Comparison of ENCODE assay signal across 8 mouse cellular contexts in genomic region chr8:105224413-105225271, GRCm38 (mm10). TPM values are rescaled to one million over a fixed set of nuclear protein-coding genes. Genes with fewer than 3 reads are reported as not detected.
DNase-seq lines count a peak whose midpoint lies in the region; ATAC-seq and TF ChIP-seq lines count a peak whose summit lies in the region.

Gene D230025D16Rik, plus strand, starts transcription at chr8:105225145.

- ATAC-seq in cerebellum, adult (ENCODE audit: insufficient number of reproducible peaks, low FRiP score, low TSS enrichment): peak; percentile 93
- ATAC-seq in forebrain, embryonic 14.5 days: peak; percentile 96
- ATAC-seq in neural tube, embryonic 15.5 days (ENCODE audit: low FRiP score): peak; percentile 95

- 2% methylated on average over 34 of the region's 34 CpGs for WGBS in forebrain, embryonic 14.5 days
- 1% methylated on average over 34 of the region's 34 CpGs for WGBS in neural tube, embryonic 15.5 days

- H3K36me3 ChIP-seq in ES-Bruce4 (ENCODE audit: control insufficient read depth, insufficient read depth, low read length, poor library complexity, severe bottlenecking): no peaks in the 10 kb centered on the region
- H3K36me3 ChIP-seq in forebrain, embryonic 14.5 days (ENCODE audit: control insufficient read depth, insufficient read depth, low read length): no peaks in the 10 kb centered on the region
- no peaks in the 10 kb centered on the region for H3K36me3 ChIP-seq in neural tube, embryonic 15.5 days

- H3K27me3 ChIP-seq in ES-Bruce4 (ENCODE audit: control insufficient read depth, insufficient read depth, low read length, poor library complexity, severe bottlenecking): no peaks in the 10 kb centered on the region
- H3K27me3 ChIP-seq in forebrain, embryonic 14.5 days (replicated peaks; ENCODE audit: control insufficient read depth, insufficient read depth, low read length): no peaks in the 10 kb centered on the region
- H3K27me3 ChIP-seq in neural tube, embryonic 15.5 days (replicated peaks): no peaks in the 10 kb centered on the region

- TF ChIP-seq POLR2A in ES-Bruce4 (IDR thresholded peaks at IDR 0.05; ENCODE audit: insufficient read depth, low read length): peak; percentile 93

- peaks cover 2% of the 10 kb centered on the region for H3K4me1 ChIP-seq in ES-Bruce4 (ENCODE audit: control insufficient read depth, insufficient read depth, low read length)
- peaks cover 12% of the 10 kb centered on the region for H3K4me1 ChIP-seq in forebrain, embryonic 14.5 days (ENCODE audit: control insufficient read depth, insufficient read depth, low read length)
- peaks cover 25% of the 10 kb centered on the region for H3K4me1 ChIP-seq in neural tube, embryonic 15.5 days

- no peak for TF ChIP-seq CTCF in ES-Bruce4 (IDR thresholded peaks at IDR 0.05; ENCODE audit: low read depth, low read length)

- no peaks in the 10 kb centered on the region for H3K9me3 ChIP-seq in ES-Bruce4 (replicated peaks; ENCODE audit: control insufficient read depth, insufficient read depth, low read length, poor library complexity, severe bottlenecking)
- no peaks in the 10 kb centered on the region for H3K9me3 ChIP-seq in forebrain, embryonic 14.5 days (replicated peaks; ENCODE audit: control insufficient read depth, low read length)
- no peaks in the 10 kb centered on the region for H3K9me3 ChIP-seq in neural tube, embryonic 15.5 days (replicated peaks)

- peak within 1 kb of the TSS; percentile 89 for H3K9ac ChIP-seq in ES-Bruce4 (ENCODE audit: low read depth, poor library complexity, severe bottlenecking)
- H3K9ac ChIP-seq in forebrain, embryonic 14.5 days (ENCODE audit: low read length): peak within 1 kb of the TSS; percentile 94
- peak within 1 kb of the TSS; percentile 95 for H3K9ac ChIP-seq in neural tube, embryonic 15.5 days (replicated peaks)

- H3K4me2 ChIP-seq in forebrain, embryonic 14.5 days (ENCODE audit: low read length): peak within 1 kb of the TSS; percentile 83
- peak within 1 kb of the TSS; percentile 89 for H3K4me2 ChIP-seq in neural tube, embryonic 15.5 days

- intact Hi-C loops in heart, postnatal 14 days (cut with DNase I): loop anchor here (5.0 to 10.0 kb wide), 3 partner anchors 52 to 630 kb away; partner anchors contain the start of genes Cbfb and Pdp2

- H3K27ac ChIP-seq in ES-Bruce4 (ENCODE audit: insufficient read depth, low read length): peak within 1 kb of the TSS; percentile 48
- H3K27ac ChIP-seq in forebrain, embryonic 14.5 days (ENCODE audit: low read depth, low read length): peak within 1 kb of the TSS; percentile 63
- H3K27ac ChIP-seq in neural tube, embryonic 15.5 days (replicated peaks): peak within 1 kb of the TSS; percentile 89

- 0 out of 2 replicates have a peak, but pooled peaks have one; percentile 29 for TF ChIP-seq EP300 in ES-Bruce4 (IDR thresholded peaks at IDR 0.05; ENCODE audit: insufficient read depth, low read depth, low read length)

- DNase-seq in forebrain, embryonic 14.5 days (ENCODE audit: low spot score): peak; percentile 96
- DNase-seq in heart, postnatal 14 days: peak; percentile 96 to 98
- DNase-seq in layer of hippocampus, adult 11-12 months (ENCODE audit: low spot score): peak; percentile 95
- peak; percentile 94 to 95 for DNase-seq in lung, adult 18-20 months
- DNase-seq in testis, postnatal 14 days (ENCODE audit: low spot score): peak; percentile 95

- peak within 1 kb of the TSS; percentile 79 for H3K4me3 ChIP-seq in ES-Bruce4 (ENCODE audit: low read depth, low read length)
- H3K4me3 ChIP-seq in forebrain, embryonic 14.5 days (ENCODE audit: low read depth, low read length): peak within 1 kb of the TSS; percentile 88
- peak within 1 kb of the TSS; percentile 98 for H3K4me3 ChIP-seq in neural tube, embryonic 15.5 days (replicated peaks)

RNA-seq across cellular contexts. Expression of gene D230025D16Rik, which starts in this region (rescaled TPM):
- polyA plus RNA-seq in ES-Bruce4 (2011; ENCODE audit: insufficient read depth, insufficient read length, low read depth, missing spikeins): 88.0 and 90.7 TPM in 2 replicates
- 35.4 and 38.9 TPM in 2 replicates for polyA plus RNA-seq in forebrain, embryonic 14.5 days (2014; fragmentation: Nextera tagmentation; extraction: Ambion mirVana)
- total RNA-seq in heart, postnatal 14 days (2021): 10 to 100 TPM; 16.7 to 22.0 TPM
- 27.7 and 30.3 TPM in 2 replicates for polyA plus RNA-seq in neural tube, embryonic 15.5 days (2015; fragmentation: Nextera tagmentation; extraction: Ambion mirVana)

Comparison
In these comparisons a context has a peak if more than half of its experiments do, and no peak if none do; other contexts are left out.
1. Peak in every context shown above with its lines: DNase-seq, ATAC-seq, H3K4me3 ChIP-seq and H3K27ac ChIP-seq.